Mouse (Mus musculus) v-Abl transformed pro-B cells (cell line): ENCODE measurements around the gene Rrn3.
"Not testable (repeated sequence)": the region's sequence is repeated elsewhere in the genome, so short reads cannot be mapped to it uniquely, and the experiment has no call there.

Experiments used
- in situ Hi-C, 2 experiments: fragments of 400-800 bp; cut with MboI; formaldehyde crosslinking; loops; one replicate each; pipeline ENCODE4 v1.15.1; 2025; ENCODE audit not compliant: unreplicated experiment in 2 of 2

Rrn3 gene

DNA sequence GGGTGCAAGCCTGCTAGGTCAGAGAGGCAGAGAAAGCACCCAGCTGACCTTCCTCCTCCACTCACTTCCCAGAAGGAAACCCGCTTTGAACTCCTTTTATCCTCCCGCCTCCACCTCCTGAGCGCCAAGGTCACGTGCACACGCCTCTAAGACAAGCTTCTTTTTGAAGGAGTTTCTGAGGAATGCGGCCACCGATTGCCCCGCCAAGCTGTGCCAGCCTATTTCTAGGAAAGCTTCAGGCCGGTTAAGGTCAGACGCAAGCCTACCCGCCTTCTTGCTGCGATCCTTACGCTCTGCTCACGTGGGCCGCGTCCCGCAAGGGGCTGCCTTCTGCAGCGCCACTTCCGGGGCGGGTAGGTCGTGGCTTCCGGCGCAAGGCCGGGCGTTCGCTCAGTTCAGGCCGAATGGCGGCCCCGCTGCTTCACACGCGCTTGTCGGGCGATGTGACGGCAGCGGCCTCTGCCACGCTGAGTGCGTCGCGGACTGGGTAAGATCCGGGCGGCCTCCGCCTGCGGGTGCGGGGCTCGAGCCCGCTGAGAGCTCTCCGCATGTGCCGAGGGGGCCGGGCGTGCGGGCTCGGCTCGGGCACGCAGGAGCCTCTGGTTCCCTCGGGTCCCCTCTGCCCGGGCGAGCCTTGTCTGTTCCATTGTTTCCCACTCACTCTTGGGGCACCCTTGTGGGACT lies at the start of gene Rrn3:
Gene Rrn3, plus strand, starts transcription at position 356 of the 684 bp plus-strand sequence.
- in situ Hi-C loops = loop anchor here in 1 of 2 experiments (25.0 kb wide), 1 partner anchor 532 kb away; the partner anchor contains the start of gene Fopnl

DNA sequence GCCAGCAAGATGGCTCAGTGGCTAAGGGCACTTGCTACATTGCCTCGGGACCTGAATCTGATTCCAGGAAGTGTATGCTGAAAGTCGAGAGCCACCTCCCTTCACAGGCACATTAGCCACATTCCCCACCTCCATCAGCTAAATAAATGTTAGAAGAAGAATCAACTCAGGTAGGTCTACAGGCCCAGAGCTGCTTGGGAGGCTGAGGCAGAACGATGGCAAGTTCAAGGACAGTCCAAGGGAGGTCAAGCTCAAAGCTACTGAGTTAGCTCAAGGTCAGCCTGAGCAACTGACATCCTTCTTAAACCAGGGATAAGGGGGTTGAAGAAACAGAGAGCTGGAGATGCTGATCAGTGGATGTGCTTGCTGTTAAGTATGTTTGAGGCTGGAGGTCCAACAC lies 47.7 kb upstream of the Rrn3 start:
- in situ Hi-C loops = loop anchor here (5.0 to 25.0 kb wide), 5 partner anchors 200 to 755 kb away; no protein-coding TSS in a partner anchor

DNA sequence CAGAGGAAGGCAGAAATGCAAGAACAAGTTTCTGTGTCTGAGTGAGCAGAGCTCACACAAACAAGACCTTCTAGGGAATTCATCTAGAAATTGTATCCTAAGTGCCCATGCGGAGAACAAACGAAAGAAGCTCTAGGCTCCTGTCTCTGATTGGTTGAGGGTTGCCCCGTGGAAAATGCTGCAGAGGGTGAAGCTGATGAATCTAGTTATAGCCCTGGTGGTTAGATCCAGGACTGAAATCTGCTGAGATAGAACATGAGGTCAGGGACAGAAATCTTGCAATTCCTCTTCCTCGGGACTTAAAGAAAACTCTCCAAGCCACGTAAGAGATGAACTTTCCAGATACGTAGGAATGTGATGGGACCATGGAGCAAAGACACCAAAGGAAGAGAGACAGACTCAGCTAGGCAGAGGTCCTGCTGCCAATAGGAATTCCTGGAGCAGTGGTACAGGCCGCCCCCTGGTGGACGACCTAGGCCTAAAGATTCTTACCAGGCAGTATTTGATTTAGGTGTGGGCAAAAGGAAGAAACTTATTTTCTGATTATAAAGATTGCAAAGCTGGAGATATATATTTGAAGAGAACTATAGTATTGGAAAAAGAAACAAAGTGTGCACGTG lies 46.9 kb upstream of the Rrn3 start:
- in situ Hi-C loops = loop anchor here (5.0 to 25.0 kb wide), 5 partner anchors 201 to 754 kb away; no protein-coding TSS in a partner anchor

DNA sequence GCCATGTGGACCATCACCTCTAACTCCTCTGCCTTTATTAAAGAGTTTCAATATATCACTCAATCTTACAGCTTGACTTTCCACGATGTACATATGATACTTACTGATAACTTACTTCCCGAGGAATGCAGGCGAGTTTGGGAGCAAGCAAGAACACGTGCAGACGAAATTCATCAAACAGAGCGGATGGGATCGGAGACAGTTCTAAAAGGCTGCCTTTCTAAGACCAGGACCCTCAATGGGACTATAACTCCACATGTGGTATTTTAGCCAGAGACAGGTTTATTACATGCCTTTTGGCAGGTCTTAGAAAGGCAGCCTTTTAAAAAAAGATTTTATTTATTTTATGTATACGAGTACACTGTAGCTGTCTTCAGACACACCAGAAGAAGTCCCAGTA lies 44.5 kb upstream of the Rrn3 start:
- in situ Hi-C loops = loop anchor here (10.0 to 25.0 kb wide), 4 partner anchors 299 to 751 kb away; no protein-coding TSS in a partner anchor

DNA sequence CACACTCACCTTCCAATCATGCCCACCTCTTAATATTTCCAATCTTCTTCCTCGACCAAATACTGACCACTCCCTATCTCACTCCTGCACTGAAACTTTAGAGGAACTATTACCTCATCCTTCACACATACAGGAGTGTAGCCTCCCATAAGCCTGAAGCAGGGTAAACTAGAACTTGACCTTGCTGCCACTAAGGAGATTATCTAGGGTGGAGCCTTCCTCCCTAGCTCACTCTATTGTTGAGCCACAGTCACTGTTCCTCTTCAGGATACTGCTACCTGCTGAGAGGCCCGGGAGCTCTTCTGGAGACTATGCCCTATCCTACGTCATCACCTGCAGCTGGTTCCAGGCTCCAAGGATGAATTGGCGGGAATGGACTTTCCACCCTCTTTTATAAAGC lies 41.5 kb upstream of the Rrn3 start:
- in situ Hi-C loops = loop anchor here (10.0 to 25.0 kb wide), 4 partner anchors 302 to 748 kb away; no protein-coding TSS in a partner anchor

DNA sequence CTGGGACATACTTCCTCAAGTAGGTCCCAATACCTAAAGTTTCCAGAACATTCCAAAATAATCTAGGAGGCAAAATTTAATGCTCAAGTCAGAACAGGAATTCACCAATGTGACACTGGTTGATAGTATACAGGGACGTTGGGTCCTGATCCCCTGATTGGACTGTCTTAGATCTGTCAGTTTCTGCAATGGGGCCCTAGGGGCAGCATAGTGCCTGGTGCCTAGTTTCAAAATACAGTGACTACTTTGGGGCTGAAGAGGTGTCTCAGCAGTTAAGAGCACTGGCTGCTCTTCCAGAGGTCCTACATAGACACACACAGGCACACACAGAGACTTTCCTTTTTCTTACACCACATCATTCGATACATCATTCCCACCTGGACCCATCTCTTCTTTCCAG lies 39.7 kb upstream of the Rrn3 start:
- in situ Hi-C loops = loop anchor here (25.0 kb wide), 2 partner anchors 304 to 746 kb away; no protein-coding TSS in a partner anchor

DNA sequence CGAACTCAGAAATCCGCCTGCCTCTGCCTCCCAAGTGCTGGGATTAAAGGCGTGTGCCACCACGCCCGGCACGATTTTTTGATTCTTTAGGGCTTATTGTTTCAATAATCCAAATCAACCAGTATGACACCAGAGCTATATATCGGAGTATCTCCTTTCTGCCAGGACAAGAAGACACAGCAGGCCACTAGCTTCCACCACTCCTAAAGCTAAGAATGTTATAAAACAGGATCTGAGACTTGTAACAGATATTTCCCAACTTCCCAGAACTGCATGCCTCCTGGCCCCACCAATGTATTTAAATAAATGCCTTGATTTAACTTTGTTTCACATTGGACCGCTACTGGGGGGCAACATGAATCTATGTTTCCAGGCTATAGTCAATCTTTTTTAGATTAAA lies 32.8 kb upstream of the Rrn3 start:
- in situ Hi-C loops = loop anchor here (25.0 kb wide), 2 partner anchors 310 to 740 kb away; no protein-coding TSS in a partner anchor

DNA sequence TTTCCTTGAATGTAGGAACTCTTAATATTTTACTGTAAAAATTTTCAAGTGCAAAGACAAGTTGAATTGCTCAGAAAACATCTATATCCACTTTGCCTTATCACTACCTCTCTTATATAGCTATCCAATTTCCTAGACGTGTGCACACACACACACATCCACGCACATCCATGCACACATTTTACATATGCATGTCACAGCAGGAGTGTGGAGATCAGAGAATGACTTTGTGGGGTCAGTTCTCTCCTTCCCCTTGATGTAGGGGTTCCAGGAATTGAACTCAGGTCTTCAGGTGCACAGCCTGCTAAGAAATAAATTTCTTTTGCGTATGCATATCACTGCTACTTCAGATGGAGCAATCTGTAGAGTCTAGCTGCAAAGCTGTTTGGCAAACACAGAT lies 32.4 kb upstream of the Rrn3 start:
- in situ Hi-C loops = loop anchor here (25.0 kb wide), 2 partner anchors 311 to 739 kb away; no protein-coding TSS in a partner anchor

DNA sequence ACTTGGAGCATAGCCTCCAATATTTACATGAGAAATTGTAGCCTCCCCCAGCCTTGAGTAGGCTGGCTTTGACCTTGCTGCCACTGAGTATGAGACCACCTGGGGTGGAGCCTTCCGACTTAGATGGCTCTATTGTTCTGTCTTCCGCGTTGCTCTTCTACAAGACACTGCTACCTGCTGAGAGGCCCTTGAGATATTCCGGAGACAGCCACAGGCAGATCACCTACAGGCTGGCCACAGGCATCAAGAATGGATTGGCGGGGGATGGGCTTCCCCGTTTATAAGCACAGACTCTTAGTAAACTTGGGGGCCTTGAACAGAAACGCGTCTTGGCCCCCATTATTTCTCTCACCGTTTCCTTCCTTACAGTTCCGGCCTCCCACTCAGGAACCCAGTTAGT lies 31.7 kb upstream of the Rrn3 start:
- in situ Hi-C loops = loop anchor here (25.0 kb wide), 2 partner anchors 312 to 738 kb away; no protein-coding TSS in a partner anchor

DNA sequence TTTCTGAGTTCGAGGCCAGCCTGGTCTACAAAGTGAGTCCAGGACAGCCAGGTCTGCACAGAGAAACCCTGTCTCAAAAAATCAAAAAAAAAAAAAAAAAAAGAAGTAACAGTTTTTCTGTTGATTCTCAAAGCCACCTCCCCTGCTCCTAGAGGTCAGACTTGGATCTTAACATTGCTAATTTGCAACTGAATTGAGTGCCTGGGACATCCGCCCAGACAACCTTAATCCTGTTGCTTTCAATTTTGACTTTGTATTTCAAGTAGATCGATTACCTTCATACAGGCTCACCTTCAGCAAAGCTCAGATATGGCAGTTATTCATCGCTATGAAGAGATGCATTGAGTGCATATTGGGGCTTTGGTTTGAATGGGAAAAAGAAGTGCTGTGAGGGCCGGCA lies 31.2 kb upstream of the Rrn3 start:
- in situ Hi-C loops = loop anchor here (25.0 kb wide), 2 partner anchors 312 to 738 kb away; no protein-coding TSS in a partner anchor

DNA sequence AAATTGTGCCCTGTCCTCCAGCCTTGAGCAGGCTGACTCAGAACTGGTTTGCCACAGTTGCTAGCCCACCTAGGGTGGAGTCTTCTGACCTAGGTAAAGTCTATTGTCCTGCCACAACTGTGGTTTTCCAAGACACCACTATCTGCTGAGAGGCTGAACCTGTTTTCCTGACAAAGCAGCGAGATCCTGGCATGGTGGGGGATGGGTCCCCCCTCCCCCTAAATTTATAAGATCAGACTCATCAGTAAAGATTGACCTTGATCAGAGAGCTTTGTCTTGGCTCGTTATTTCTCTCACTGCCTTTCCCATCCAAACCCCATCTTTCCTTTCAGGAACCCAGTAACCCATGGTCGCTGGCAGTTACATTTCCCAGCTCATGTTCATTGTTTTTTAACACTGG lies 30.5 kb upstream of the Rrn3 start:
- in situ Hi-C loops = loop anchor here (25.0 kb wide), 2 partner anchors 313 to 737 kb away; no protein-coding TSS in a partner anchor

DNA sequence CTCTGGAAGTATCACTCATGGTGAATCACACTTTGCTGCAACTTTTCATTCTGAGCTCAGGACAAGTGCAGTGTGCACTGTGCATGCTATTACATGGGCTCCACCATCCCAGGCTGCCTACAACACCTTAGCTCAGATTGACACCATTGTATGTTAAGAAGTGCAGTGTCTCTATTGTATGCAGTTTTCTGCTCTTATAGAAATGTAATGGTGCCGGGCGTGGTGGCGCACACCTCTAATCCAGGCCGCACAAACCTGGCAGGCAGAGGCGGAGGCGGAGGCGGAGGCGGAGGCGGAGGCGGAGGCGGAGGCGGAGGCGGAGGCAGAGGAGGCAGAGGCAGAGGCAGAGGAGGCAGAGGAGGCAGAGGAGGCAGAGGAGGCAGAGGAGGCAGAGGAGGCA lies 29.9 kb upstream of the Rrn3 start:
- in situ Hi-C loops = no loop called here

DNA sequence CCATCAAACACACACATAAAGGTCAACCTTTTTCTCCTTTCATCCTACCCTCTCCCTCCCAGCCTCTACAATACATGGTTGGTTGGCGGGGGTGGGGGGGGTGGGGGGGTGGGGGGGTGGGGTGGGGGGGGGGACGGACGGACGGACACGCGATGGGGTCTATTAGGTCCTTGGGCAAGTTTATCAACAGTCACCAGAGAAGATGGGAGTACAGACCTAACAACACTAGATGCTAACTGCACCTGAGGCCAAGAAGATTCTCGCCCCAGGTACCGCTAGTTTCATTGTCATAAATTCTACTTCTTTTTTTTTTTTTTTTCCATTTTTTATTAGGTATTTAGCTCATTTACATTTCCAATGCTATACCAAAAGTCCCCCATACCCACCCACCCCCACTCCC lies 26.5 kb upstream of the Rrn3 start:
- in situ Hi-C loops = no loop called here

DNA sequence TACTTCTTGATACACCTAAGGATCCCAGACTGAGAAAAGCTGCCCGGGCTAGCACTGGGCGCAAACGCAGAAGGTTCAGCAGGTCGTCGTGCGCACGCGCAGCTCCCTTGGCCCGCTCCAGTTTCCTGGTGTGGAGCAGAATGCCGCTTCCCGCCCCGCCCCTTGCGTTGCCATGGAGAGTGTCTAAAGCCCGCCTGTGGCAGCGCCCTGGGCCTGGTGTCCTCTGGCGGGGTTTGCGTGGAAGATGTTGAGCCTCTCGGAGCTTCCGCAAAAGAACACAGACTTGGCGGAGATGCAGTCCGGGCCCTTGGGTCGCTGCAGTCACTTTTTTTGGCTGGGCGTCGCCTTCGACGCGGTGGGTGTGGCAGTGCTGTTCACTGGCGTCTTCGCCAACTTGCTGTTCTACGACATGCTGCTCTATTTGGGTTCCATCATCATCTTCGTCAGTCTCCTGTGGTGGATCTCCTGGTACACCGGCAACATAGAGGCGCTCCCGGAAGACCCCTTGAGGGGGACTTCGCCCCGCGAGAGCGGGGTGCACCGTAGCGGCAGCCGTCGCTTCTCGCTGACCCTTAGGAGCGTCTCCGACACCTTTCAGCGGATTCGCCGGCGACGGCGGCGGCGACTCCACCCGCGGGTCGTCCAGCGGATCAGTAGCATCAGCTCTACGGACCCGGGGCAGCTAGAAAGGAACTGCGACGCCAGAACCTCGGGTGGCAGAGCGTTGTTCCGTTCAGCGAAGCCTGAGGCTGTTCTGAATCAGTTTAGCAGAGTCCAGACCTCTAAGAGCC lies 25.9 kb upstream of the Rrn3 start:
- in situ Hi-C loops = no loop called here

DNA sequence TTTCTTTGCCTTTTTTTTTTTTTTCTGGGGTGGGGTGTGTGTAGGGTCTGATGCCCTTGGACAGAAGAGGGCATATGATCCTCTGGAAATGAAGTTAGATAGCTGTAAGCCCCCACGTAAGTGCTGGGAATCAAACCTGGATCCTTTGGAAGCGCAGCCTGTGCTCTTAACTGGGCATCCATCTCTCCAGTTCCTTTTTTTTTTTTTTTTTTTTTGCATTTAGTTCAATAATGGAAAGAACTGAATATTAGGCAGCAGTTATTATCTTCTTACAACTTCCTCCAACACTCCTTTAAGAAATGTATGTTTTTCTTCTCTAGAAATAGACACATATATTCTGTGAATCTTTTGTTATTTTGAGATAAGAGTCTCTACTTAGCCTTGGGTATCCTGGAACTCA lies 22.7 kb upstream of the Rrn3 start:
- in situ Hi-C loops = no loop called here

DNA sequence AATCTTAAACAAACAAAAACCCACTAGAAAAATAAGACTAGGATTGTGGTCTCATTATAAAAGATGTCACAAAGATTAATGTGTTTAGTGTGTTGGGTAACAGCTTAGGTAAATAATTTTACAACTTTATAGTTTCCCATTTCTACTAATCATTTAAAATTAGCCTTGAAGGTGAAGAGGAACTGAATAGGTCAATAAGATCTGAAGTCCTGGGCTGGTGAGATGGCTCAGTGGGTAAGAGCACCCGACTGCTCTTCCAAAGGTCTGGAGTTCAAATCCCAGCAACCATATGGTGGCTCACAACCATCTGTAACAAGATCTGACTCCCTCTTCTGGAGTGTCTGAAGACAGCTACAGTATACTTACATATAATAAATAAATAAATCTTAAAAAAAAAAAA lies 17.7 kb upstream of the Rrn3 start:
- in situ Hi-C loops = not testable (repeated sequence)

DNA sequence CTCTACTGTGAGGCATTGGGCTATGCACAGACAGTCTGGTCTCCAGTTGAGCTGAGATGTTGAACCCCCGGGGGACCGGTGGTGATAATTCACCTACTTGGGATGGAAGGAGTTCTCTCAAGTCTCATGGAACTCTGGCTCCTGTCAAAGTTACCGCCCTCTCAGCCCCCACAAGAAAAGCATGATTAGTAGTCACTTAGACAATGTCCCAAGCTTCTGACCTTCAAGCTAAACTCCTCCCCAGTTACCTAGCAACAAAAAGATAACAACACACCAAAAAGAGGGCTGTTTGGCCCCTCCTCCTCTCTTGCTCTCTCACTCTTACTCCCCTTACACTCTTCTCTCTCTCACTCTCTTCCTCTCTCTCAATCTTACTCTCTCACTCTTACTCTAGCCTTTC lies 16.0 kb upstream of the Rrn3 start:
- in situ Hi-C loops = no loop called here

DNA sequence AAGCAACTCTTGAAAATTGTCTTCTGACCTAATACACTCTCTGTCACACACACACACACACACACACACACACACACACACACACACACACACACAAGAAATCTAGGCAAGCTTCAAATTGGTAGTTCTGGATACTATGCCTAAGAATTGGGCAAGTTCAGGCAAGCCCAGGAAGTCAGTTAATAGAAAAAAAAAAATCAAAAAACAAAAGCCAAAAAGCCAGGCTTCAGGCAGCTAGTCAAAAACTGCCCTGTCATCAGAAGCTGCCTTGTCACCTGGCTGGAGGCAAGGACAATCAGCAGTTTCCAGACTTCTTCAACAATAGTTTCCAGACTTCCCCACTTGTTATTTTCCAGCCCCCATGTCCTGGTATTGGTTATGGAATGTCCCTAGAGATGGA lies 14.1 kb upstream of the Rrn3 start:
- in situ Hi-C loops = no loop called here

DNA sequence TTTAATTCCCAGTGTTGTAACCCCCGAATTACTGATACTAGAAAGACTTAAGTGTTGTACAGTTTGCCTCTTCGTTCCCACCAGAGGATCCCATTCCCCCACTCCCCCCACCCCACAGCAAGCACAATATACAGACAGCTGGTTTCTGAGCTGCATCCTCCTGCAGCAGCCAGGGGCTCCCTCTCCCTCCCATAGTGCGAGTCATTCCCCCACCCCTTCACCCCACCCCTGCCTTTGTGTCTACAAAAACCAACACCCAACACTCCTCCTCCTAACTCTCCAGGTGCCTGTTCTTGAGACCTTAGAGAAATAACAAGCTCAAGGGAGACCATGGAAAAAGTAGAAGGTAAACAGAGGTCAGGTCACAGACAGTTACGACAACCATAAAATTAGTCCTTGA lies 8.9 kb upstream of the Rrn3 start:
- in situ Hi-C loops = not testable (repeated sequence)

DNA sequence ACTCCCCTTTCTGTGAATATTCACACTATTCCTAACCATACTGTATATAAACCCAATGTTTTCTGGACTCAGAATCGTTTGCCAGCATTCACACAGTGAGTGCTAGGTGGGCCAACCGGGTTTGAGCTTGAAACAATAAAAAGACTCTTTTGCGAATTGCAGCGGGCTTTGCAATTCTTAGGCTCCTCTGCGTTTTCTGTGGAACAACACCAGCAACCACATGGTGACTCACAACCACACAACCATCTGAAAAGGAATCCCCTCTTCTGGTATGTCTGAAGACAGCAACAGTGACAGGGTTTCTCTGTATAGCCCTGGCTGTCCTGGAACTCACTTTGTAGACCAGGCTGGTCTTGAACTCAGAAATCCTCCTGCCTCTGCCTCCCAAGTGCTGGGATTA lies 8.5 kb upstream of the Rrn3 start:
- in situ Hi-C loops = not testable (repeated sequence)

DNA sequence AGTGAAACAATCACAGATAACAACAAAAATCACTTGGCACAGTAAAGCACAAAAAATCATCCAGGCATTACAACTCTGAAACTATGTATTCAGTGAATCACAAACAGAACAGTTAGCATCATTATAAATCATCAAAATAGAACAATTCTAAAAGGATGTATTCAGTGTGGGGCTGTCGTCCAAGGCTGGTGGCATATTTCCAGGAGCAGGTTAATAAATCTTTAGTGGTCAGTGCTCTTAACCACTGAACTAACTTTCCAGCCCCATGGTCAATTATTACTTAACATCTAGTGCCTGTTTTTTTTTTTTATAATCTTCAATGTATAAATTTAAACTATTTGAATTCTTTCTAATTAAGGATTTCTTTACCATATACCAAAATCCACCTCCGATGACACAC lies 6.5 kb upstream of the Rrn3 start:
- in situ Hi-C loops = not testable (repeated sequence)
